Mouse (Mus musculus): ENCODE measurements around the gene Sgcg. TPM values are rescaled to one million over a fixed set of nuclear protein-coding genes. Genes with fewer than 3 reads are reported as not detected.

Gene Sgcg
- polyA plus RNA-seq, 1 experiment = 5.6 TPM

- TF ChIP-seq POLR2A (IDR thresholded peaks at IDR 0.05; ENCODE audit: borderline replicate concordance, extremely low read depth, low read depth, low read length) = no peak
- DNase-seq = no peak
- H3K4me3 ChIP-seq (replicated peaks; ENCODE audit: extremely low read depth, low read depth, low read length) = no peak overlapping the region
- no peaks in the 10 kb centered on the region for H3K4me1 ChIP-seq (ENCODE audit: control insufficient read depth, insufficient read depth, low read length)
- WGBS = 83% methylated on average over 5 of the region's 5 CpGs
Measured at GRCm38 (mm10) chr14:61221166-61221565, 37.1 kb downstream of the Sgcg start.

GRCm38 (mm10) chr14:61211754-61212153 lies 46.5 kb downstream of the Sgcg start:
- TF ChIP-seq POLR2A (IDR thresholded peaks at IDR 0.05; ENCODE audit: borderline replicate concordance, extremely low read depth, low read depth, low read length) (no peak), CTCF (IDR thresholded peaks at IDR 0.05; ENCODE audit: insufficient read depth, low read length) (no peak)
- WGBS = 80% methylated on average over 6 of the region's 6 CpGs
- DNase-seq = no peak
- H3K4me3 ChIP-seq (replicated peaks; ENCODE audit: extremely low read depth, low read depth, low read length) = no peak overlapping the region
- H3K4me1 ChIP-seq (ENCODE audit: control insufficient read depth, insufficient read depth, low read length) = no peaks in the 10 kb centered on the region

- Histone ChIP-seq H3K4me3 (replicated peaks; ENCODE audit: extremely low read depth, low read depth, low read length) (no peak overlapping the region), H3K4me1 (ENCODE audit: control insufficient read depth, insufficient read depth, low read length) (no peaks in the 10 kb centered on the region)
- 80% methylated on average over 5 of the region's 5 CpGs for WGBS
- no peak for DNase-seq
- TF ChIP-seq POLR2A (IDR thresholded peaks at IDR 0.05; ENCODE audit: borderline replicate concordance, extremely low read depth, low read depth, low read length) = no peak
- no peak for TF ChIP-seq CTCF (IDR thresholded peaks at IDR 0.05; ENCODE audit: insufficient read depth, low read length)
Measured at GRCm38 (mm10) chr14:61210111-61210510, 48.2 kb downstream of the Sgcg start.

- Histone ChIP-seq H3K4me3 (replicated peaks; ENCODE audit: extremely low read depth, low read depth, low read length) (no peak overlapping the region), H3K4me1 (ENCODE audit: control insufficient read depth, insufficient read depth, low read length) (no peaks in the 10 kb centered on the region)
- 88% methylated on average over 4 of the region's 4 CpGs for WGBS
- DNase-seq = no peak
- no peak for TF ChIP-seq POLR2A (IDR thresholded peaks at IDR 0.05; ENCODE audit: borderline replicate concordance, extremely low read depth, low read depth, low read length)
Measured at GRCm38 (mm10) chr14:61194416-61194815, 63.9 kb downstream of the Sgcg start.

- Histone ChIP-seq H3K4me3 (replicated peaks; ENCODE audit: extremely low read depth, low read depth, low read length) (no peak overlapping the region), H3K4me1 (ENCODE audit: control insufficient read depth, insufficient read depth, low read length) (no peaks in the 10 kb centered on the region)
- no peak for DNase-seq
- no peak for TF ChIP-seq POLR2A (IDR thresholded peaks at IDR 0.05; ENCODE audit: borderline replicate concordance, extremely low read depth, low read depth, low read length)
- TF ChIP-seq CTCF (IDR thresholded peaks at IDR 0.05; ENCODE audit: insufficient read depth, low read length) = no peak
- WGBS = 70% methylated on average over 10 of the region's 10 CpGs
Measured at GRCm38 (mm10) chr14:61192326-61192725, 66.0 kb downstream of the Sgcg start.

GRCm38 (mm10) chr14:61191904-61192303 lies 66.4 kb downstream of the Sgcg start:
- no peaks in the 10 kb centered on the region for H3K4me1 ChIP-seq (ENCODE audit: control insufficient read depth, insufficient read depth, low read length)
- no peak overlapping the region for H3K4me3 ChIP-seq (replicated peaks; ENCODE audit: extremely low read depth, low read depth, low read length)
- 81% methylated on average over 7 of the region's 7 CpGs for whole genome bisulfite sequencing
- TF ChIP-seq CTCF (IDR thresholded peaks at IDR 0.05; ENCODE audit: insufficient read depth, low read length) (no peak), POLR2A (IDR thresholded peaks at IDR 0.05; ENCODE audit: borderline replicate concordance, extremely low read depth, low read depth, low read length) (no peak)
- DNase-seq = no peak

- no peak for DNase-seq
- under 1% methylated on average over 37 of the region's 37 CpGs for WGBS
- Histone ChIP-seq H3K4me1 (ENCODE audit: control insufficient read depth, insufficient read depth, low read length) (no peaks in the 10 kb centered on the region), H3K4me3 (replicated peaks; ENCODE audit: extremely low read depth, low read depth, low read length) (peak overlapping the region; percentile 53)
- TF ChIP-seq POLR2A (IDR thresholded peaks at IDR 0.05; ENCODE audit: borderline replicate concordance, extremely low read depth, low read depth, low read length) = peak; percentile 31; the same call in 1 of the 2 replicates
- no peak for TF ChIP-seq CTCF (IDR thresholded peaks at IDR 0.05; ENCODE audit: insufficient read depth, low read length)
Measured at GRCm38 (mm10) chr14:61173229-61173628, 85.1 kb downstream of the Sgcg start.

- peak; percentile 99 for DNase-seq
- peak overlapping the region; percentile 53 for H3K4me3 ChIP-seq (replicated peaks; ENCODE audit: extremely low read depth, low read depth, low read length)
- no peaks in the 10 kb centered on the region for H3K4me1 ChIP-seq (ENCODE audit: control insufficient read depth, insufficient read depth, low read length)
- WGBS = 1% methylated on average over 49 of the region's 52 CpGs
- TF ChIP-seq CTCF (IDR thresholded peaks at IDR 0.05; ENCODE audit: insufficient read depth, low read length) = no peak
- TF ChIP-seq POLR2A (IDR thresholded peaks at IDR 0.05; ENCODE audit: borderline replicate concordance, extremely low read depth, low read depth, low read length) = peak; percentile 56; the same call in 1 of the 2 replicates
Measured at GRCm38 (mm10) chr14:61172548-61173158, 85.6 kb downstream of the Sgcg start.

GRCm38 (mm10) chr14:61171261-61171970 lies 86.9 kb downstream of the Sgcg start:
- Histone ChIP-seq H3K4me3 (replicated peaks; ENCODE audit: extremely low read depth, low read depth, low read length) (no peak overlapping the region), H3K4me1 (ENCODE audit: control insufficient read depth, insufficient read depth, low read length) (no peaks in the 10 kb centered on the region)
- WGBS = 75% methylated on average over 5 of the region's 5 CpGs
- TF ChIP-seq CTCF (IDR thresholded peaks at IDR 0.05; ENCODE audit: insufficient read depth, low read length) (no peak), POLR2A (IDR thresholded peaks at IDR 0.05; ENCODE audit: borderline replicate concordance, extremely low read depth, low read depth, low read length) (no peak)
- DNase-seq = no peak

Other genes with a start within 250 kb of the Sgcg start
- 44.1 and 71.4 TPM in 2 replicates for gene Tnfrsf19, start 212.0 kb downstream of the Sgcg start, polyA plus RNA-seq (2012; rRNA removed)
- 0.51 and 1.2 TPM in 2 replicates for gene Sacs, start 120.0 kb downstream of the Sgcg start, polyA plus RNA-seq (2012; rRNA removed)
- 5.6 and 10.4 TPM in 2 replicates for gene Arl11, start 51.3 kb upstream of the Sgcg start, polyA plus RNA-seq (2012; rRNA removed)
- 1.3 and 1.7 TPM in 2 replicates for gene Ebpl, start 101.9 kb upstream of the Sgcg start, polyA plus RNA-seq (2012; rRNA removed)
- gene Kpna3, start 181.4 kb upstream of the Sgcg start, polyA plus RNA-seq (2012; rRNA removed) = 3.8 and 6.3 TPM in 2 replicates